Mouse (Mus musculus) neural tube, embryonic 14.5 days (tissue): ENCODE data around the gene Gm17374. TPM values are rescaled to one million over a fixed set of nuclear protein-coding genes. Genes with fewer than 3 reads are reported as not detected.
"Not testable (repeated sequence)": the region's sequence is repeated elsewhere in the genome, so short reads cannot be mapped to it uniquely, and the experiment has no call there.

Experiments
- ATAC-seq: fragments of 200-750 bp; cut with Nextera tagmentation; 2 replicates; pipeline ENCODE4 v1.8.0; 2017; ENCODE audit warnings: low read depth, mild to moderate bottlenecking, moderate TSS enrichment, moderate library complexity
- H3K27ac ChIP-seq: fragments of 300-500 bp; sonication (generic); 2 replicates; pipeline ENCODE4 v1.5.1; 2014; ENCODE audit warnings: low read depth, mild to moderate bottlenecking, control low read depth, low read length, moderate library complexity, mixed read lengths
- H3K27me3 ChIP-seq: fragments of 300-500 bp; sonication (generic); 2 replicates; pipeline ENCODE4 v1.6.1; 2014; ENCODE audit warnings: low read length; ENCODE audit not compliant: control insufficient read depth, insufficient read depth
- H3K36me3 ChIP-seq: fragments of 300-500 bp; sonication (generic); 2 replicates; pipeline ENCODE4 v1.6.1; 2014; ENCODE audit warnings: low read length, mixed read lengths; ENCODE audit not compliant: control insufficient read depth, insufficient read depth
- H3K4me1 ChIP-seq: fragments of 300-500 bp; sonication (generic); 2 replicates; pipeline ENCODE4 v1.6.1; 2014; ENCODE audit warnings: low read length; ENCODE audit not compliant: control insufficient read depth, insufficient read depth
- H3K4me2 ChIP-seq: fragments of 300-500 bp; sonication (generic); 2 replicates; pipeline ENCODE4 v1.6.1; 2014; ENCODE audit warnings: mild to moderate bottlenecking, low read depth, low read length, control low read depth
- H3K4me3 ChIP-seq: fragments of 300-500 bp; sonication (generic); 2 replicates; pipeline ENCODE4 v1.5.1; 2014; ENCODE audit warnings: low read depth, low read length, control low read depth, mixed read lengths
- H3K9ac ChIP-seq: fragments of 300-500 bp; sonication (generic); replicated peaks from 2 replicates; pipeline ENCODE4 v1.6.1; 2014; ENCODE audit warnings: low read depth, mild to moderate bottlenecking, control low read depth, low read length, mixed read lengths
- H3K9me3 ChIP-seq: fragments of 300-500 bp; sonication (generic); 2 replicates; pipeline ENCODE4 v1.6.1; 2016; ENCODE audit warnings: low read length; ENCODE audit not compliant: control insufficient read depth
- WGBS: fragments of 180-500 bp; shearing (Covaris S2); extraction: QIAGEN DNeasy Blood & Tissue Kit; methylation state at CpG from one replicate; pipeline ENCODE4 v1.1.7; 2014; 5-methylcytosine and 5-hydroxymethylcytosine counted together
- polyA plus RNA-seq: library from polyadenylated mRNA; unstranded; fragments of >200 nt; fragmentation: Nextera tagmentation; extraction: Ambion mirVana; gene quantifications from 2 replicates; pipeline ENCODE4 v1.2.1, GENCODE M21; 2014

Gene Gm17374
- not detected in 2 replicates for polyA plus RNA-seq

DNA sequence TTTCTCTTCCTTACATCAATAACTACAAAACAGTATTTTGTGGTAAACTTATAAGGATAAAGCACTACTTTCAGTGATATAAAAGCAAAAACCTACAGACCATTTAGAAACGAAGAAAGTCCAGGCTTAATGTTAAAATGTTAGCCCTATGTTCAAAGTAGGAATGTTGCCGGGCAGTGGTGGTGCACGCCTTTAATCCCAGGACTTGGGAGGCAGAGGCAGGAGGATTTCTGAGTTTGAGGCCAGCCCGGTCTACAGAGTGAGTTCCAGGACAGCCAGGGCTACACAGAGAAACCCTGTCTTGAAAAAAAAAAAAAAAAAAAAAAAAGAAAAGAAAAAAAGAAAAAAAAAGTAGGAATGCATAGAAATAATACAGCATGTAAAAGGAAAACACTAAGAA is at the start of gene Gm17374:
Gene Gm17374, plus strand, starts transcription at position 301 of the 400 bp plus-strand sequence.
- H3K27me3 ChIP-seq, H3K9me3 ChIP-seq, H3K4me2 ChIP-seq, H3K9ac ChIP-seq, ATAC-seq, H3K4me1 ChIP-seq, H3K4me3 ChIP-seq, H3K27ac ChIP-seq: not testable (repeated sequence)
- H3K36me3 ChIP-seq = peaks cover 13% of the 10 kb centered on the region
- 94% methylated on average over 4 of the region's 4 CpGs for WGBS

DNA sequence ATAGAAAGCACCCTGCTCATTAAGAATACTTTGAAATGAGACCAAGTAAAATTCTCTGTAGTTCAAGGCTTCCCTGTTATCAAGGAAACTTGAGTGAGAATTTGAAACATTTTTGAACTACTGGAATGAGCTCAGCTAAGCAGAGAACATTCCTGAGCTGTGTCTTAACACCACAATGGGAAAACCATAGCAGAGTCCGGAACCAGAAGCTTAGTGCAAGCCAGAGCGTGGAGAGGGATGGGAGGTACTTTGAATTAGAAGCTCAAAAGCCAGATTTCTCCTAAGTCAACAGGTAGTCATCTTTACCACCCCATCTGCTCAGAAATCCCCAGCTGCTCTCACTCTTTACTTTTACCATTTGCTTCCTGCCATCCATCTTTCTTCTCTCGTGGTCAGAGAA is 46.9 kb upstream of the Gm17374 start:
- Histone ChIP-seq H3K4me2 (no peak overlapping the region), H3K9ac (no peak overlapping the region), H3K4me3 (no peak overlapping the region), H3K27ac (no peak overlapping the region), H3K27me3 (no peaks in the 10 kb centered on the region), H3K9me3 (no peaks in the 10 kb centered on the region), H3K36me3 (no peaks in the 10 kb centered on the region), H3K4me1 (no peaks in the 10 kb centered on the region)
- WGBS = 73% methylated on average over 3 of the region's 3 CpGs
- ATAC-seq = no peak

DNA sequence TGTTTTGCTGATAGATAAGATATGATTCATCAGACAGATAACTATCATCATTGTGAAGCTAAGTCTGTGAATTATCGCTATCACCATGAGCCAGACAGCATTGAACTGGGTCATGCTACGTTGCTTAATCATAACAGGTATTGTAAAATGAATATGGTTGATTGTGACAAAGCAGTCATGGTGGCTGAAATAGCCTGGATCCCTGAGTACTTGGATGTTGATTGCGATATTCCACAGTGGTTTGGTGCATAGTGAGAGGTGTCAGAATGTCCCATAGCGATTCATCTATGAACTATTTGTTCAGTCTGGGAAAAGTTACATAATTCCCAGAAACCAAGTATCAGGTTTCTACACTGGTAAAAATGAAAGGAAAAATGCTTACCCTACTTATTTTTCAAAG is 44.2 kb upstream of the Gm17374 start:
- H3K27me3 ChIP-seq = no peaks in the 10 kb centered on the region
- no peaks in the 10 kb centered on the region for H3K4me1 ChIP-seq
- no peak overlapping the region for H3K4me2 ChIP-seq
- 96% methylated on average over 4 of the region's 4 CpGs for WGBS
- no peaks in the 10 kb centered on the region for H3K9me3 ChIP-seq
- H3K4me3 ChIP-seq = no peak overlapping the region
- no peak overlapping the region for H3K27ac ChIP-seq
- ATAC-seq = no peak
- H3K9ac ChIP-seq = no peak overlapping the region
- H3K36me3 ChIP-seq = no peaks in the 10 kb centered on the region

DNA sequence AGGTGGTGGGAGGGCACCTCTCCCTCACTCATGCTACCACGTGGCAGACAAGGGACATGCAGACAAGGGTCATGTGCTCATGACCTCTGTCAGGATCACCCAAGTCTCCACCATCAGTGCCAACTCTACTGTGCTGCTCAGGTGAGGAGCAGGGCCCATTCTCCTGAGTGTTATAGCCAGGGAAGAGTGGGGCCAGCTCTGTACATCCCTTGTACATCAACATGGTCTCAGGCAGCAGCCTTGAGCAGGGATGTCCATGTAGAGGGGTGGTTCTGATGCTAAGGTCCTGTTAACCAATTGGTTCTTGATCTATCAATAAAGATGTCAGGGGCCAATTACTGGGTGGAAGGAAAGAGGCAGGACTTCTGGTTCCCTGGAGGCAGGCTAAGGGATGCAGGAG is 42.9 kb upstream of the Gm17374 start:
- no peak overlapping the region for H3K9ac ChIP-seq
- no peaks in the 10 kb centered on the region for H3K27me3 ChIP-seq
- H3K4me1 ChIP-seq = no peaks in the 10 kb centered on the region
- no peak for ATAC-seq
- no peak overlapping the region for H3K4me3 ChIP-seq
- no peak overlapping the region for H3K27ac ChIP-seq
- H3K9me3 ChIP-seq = no peaks in the 10 kb centered on the region
- no peaks in the 10 kb centered on the region for H3K36me3 ChIP-seq
- 50% methylated on average over 1 of the region's 1 CpGs for WGBS
- H3K4me2 ChIP-seq = no peak overlapping the region

DNA sequence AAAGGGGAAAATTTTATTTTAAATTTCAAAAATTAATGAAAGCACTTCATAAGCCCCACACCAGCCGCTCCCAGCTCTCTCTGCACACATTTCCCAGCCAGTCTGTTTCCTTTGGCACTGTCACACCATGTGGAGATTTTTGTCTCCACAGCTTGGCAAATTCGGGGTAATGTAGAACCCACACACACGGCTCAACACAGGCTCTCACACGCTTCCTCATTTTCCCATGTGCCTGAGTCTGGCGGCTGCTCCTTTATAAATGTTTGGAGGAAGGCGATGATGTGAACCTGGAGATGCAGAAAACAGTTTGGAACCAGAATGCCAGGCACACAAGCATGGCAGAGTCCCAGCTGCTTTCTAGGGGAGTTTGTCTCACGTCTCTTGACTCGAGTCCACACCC is 38.0 kb upstream of the Gm17374 start:
- Histone ChIP-seq H3K27ac (no peak overlapping the region), H3K4me3 (no peak overlapping the region), H3K9me3 (no peaks in the 10 kb centered on the region), H3K4me1 (no peaks in the 10 kb centered on the region), H3K4me2 (no peak overlapping the region), H3K27me3 (no peaks in the 10 kb centered on the region), H3K36me3 (no peaks in the 10 kb centered on the region), H3K9ac (no peak overlapping the region)
- ATAC-seq = no peak
- WGBS = 92% methylated on average over 8 of the region's 8 CpGs

DNA sequence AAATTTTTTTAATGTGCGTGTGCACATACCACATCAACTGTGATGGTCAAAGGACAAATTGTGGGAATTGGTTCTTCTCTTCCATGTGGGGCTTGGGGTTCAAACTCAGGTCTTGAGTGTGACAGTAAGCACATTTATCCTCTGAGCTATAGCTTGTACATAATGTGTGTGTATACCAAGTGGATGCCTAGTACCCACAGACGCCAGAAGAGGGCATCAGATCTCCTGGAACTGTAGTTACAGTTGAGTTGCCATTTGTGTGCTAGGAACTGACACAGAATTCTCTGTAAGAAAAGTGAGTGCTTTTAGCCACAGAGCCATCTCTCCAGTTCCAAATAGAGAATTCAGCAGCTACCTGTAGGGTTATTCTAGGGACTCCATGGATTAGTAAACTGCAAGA is 26.3 kb upstream of the Gm17374 start:
- H3K4me1 ChIP-seq = no peaks in the 10 kb centered on the region
- H3K4me2 ChIP-seq = no peak overlapping the region
- no peak for ATAC-seq
- H3K9ac ChIP-seq = no peak overlapping the region
- H3K36me3 ChIP-seq = peaks cover 31% of the 10 kb centered on the region
- no peaks in the 10 kb centered on the region for H3K27me3 ChIP-seq
- no peaks in the 10 kb centered on the region for H3K9me3 ChIP-seq
- H3K4me3 ChIP-seq = no peak overlapping the region
- 89% methylated on average over 2 of the region's 2 CpGs for WGBS
- H3K27ac ChIP-seq = no peak overlapping the region

DNA sequence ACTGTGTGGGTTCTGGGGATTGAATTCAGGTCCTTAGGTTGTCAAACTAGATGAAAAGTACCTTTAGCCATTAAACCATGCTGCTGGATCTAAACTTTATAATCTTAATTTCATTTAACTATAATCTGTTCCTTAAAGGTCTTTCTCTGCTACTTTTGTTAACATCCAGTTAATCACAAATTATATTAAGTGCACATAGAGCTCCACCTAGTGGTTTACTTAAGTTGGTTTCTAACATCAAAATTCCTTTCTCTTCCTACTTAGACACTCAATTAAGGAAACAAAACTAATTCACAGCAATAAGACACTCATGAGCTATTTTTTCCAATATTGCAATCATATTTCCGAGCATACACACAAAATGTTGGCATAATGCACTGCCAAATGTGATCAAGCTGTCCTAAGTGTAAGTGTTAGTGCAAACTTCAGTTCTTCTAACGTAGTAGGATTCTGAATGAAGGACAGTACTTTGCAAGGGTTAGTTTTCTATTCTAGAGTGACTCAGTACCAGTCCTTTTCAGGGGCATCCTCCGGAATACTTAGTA is 7.4 kb downstream of the Gm17374 start:
- Histone ChIP-seq H3K4me2 (no peak overlapping the region), H3K9ac (no peak overlapping the region), H3K36me3 (peaks cover 21% of the 10 kb centered on the region), H3K9me3 (no peaks in the 10 kb centered on the region), H3K27me3 (no peaks in the 10 kb centered on the region), H3K27ac (no peak overlapping the region), H3K4me1 (no peaks in the 10 kb centered on the region), H3K4me3 (no peak overlapping the region)
- no peak for ATAC-seq
- WGBS = 75% methylated on average over 3 of the region's 3 CpGs

DNA sequence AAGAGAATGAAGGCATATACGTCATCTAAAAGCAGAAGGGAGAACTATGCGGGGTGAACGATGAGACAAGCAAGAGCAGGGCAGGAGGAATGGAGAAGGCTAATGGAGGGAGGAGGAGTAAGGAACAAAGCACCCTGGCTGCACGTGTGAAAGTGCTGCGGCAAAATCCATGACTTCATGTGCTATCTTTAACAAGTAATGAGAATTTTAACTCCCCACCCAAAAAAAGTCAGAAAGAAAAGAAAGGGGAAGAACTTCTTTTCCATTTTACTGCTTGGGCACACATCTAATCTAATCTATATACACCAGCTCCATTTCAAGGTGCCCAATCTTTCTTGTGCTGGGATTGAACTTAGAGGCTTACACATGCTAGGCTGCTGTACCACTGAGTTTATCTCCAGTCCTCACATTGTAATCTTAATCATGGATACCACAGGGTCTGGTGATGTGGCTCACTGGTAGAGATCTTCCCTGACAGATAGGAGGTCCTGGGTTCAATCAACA is 11.6 kb downstream of the Gm17374 start:
- Histone ChIP-seq H3K9ac (no peak overlapping the region), H3K36me3 (peaks cover 15% of the 10 kb centered on the region), H3K27ac (no peak overlapping the region), H3K4me1 (no peaks in the 10 kb centered on the region), H3K4me3 (no peak overlapping the region), H3K27me3 (no peaks in the 10 kb centered on the region), H3K9me3 (no peaks in the 10 kb centered on the region), H3K4me2 (no peak overlapping the region)
- ATAC-seq = no peak
- 95% methylated on average over 5 of the region's 5 CpGs for WGBS

DNA sequence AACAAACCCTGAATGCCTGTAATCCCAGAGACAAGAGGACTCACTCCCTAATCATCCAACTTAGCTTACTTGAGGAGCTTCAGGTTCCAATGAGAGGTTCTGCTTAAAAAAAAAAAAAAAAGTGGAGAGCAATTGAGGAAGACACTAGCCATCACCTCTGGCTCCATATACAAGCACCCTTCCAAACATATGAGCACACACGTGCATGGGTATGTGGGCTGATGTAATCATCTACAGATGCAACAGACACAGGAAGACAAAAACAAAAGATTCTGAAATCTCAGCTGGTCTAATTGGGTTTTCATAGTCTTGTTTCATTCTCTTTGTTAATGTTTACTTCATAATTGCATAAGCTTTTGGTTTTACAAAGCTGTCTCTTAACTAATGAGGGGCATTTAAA is 17.2 kb downstream of the Gm17374 start:
- 96% methylated on average over 1 of the region's 1 CpGs for WGBS
- no peak overlapping the region for H3K4me2 ChIP-seq
- peaks cover 10% of the 10 kb centered on the region for H3K36me3 ChIP-seq
- H3K27ac ChIP-seq = no peak overlapping the region
- H3K9me3 ChIP-seq = no peaks in the 10 kb centered on the region
- ATAC-seq = no peak
- H3K27me3 ChIP-seq = no peaks in the 10 kb centered on the region
- H3K4me3 ChIP-seq = no peak overlapping the region
- peaks cover 6% of the 10 kb centered on the region; the same call in 1 of the 2 replicates for H3K4me1 ChIP-seq
- H3K9ac ChIP-seq = no peak overlapping the region
